Mouse (Mus musculus): ENCODE results near the gene S100a14.

GRCm38 (mm10) chr3:90537141-90537904 lies 10.7 kb downstream of the S100a14 start, which contains the start of gene S100a16:
- TF ChIP-seq CTCF (IDR thresholded peaks at IDR 0.05; ENCODE audit: low read depth, low read length) (no peak), EP300 (IDR thresholded peaks at IDR 0.05; ENCODE audit: insufficient read depth, low read depth, low read length) (no peak), POLR2A (IDR thresholded peaks at IDR 0.05; ENCODE audit: insufficient read depth, low read length) (no peak)

Measured in ES-Bruce4 (cell line).